Mouse (Mus musculus) thymus, adult 2 months (tissue): ENCODE measurements at regions not wholly inside any gene's neighbourhood (a gene's known extent, or its start where the extent isn't known, plus 50 kb on each side); places are given as distances from the start of the nearest gene placed in this dataset.

ENCODE experiments used
- CTCF ChIP-seq: fragments of 200-500 bp; IDR thresholded peaks from 2 replicates; pipeline ENCODE4 v1.5.1; 2012; ENCODE audit warnings: mild to moderate bottlenecking, control low read depth, low read length, moderate library complexity, borderline replicate concordance; ENCODE audit not compliant: control insufficient read depth, poor library complexity, insufficient read depth; ENCODE audit errors: extremely low read depth
- POLR2A ChIP-seq: fragments of 200-500 bp; IDR thresholded peaks from 2 replicates; pipeline ENCODE4 v1.6.1; 2012; ENCODE audit warnings: mild to moderate bottlenecking, low read length, control low read depth, moderate library complexity; ENCODE audit not compliant: control insufficient read depth, poor library complexity, insufficient read depth; ENCODE audit errors: extremely low read depth

GRCm38 (mm10) chr8:88010566-88010965 is 51.2 kb upstream of the Zfp423 start:
- TF ChIP-seq CTCF (no peak), POLR2A (no peak)
